Mouse (Mus musculus) kidney, adult 8-10 months (tissue): Measurements from ENCODE around the gene BC035947.
"Not testable (repeated sequence)": the region's sequence is repeated elsewhere in the genome, so short reads cannot be mapped to it uniquely, and the experiment has no call there.

Source experiments
- DNase-seq, 2 experiments: peaks; one replicate each; pipeline ENCODE4 v3.0.0; 2022

Gene BC035947

GRCm38 (mm10) chr1:78511621-78512160 is at the start of gene BC035947:
Gene BC035947 (minus strand): TSS chr1:78512158.
- peak; percentile 25 to 52 for DNase-seq

GRCm38 (mm10) chr1:78554012-78554666 is 42.2 kb upstream of the BC035947 start:
- DNase-seq, result no peak

- no peak for DNase-seq
Observed at GRCm38 (mm10) chr1:78548961-78549360, 37.0 kb upstream of the BC035947 start.

GRCm38 (mm10) chr1:78546258-78546657 is 34.3 kb upstream of the BC035947 start:
- no peak for DNase-seq

- DNase-seq, result not testable (repeated sequence)
Observed at GRCm38 (mm10) chr1:78543631-78544030, 31.7 kb upstream of the BC035947 start.

- DNase-seq, result no peak
Observed at GRCm38 (mm10) chr1:78539166-78539565, 27.2 kb upstream of the BC035947 start.

GRCm38 (mm10) chr1:78538396-78538795 is 26.4 kb upstream of the BC035947 start:
- DNase-seq, result no peak

GRCm38 (mm10) chr1:78537494-78538010 is 25.6 kb upstream of the BC035947 start:
- peak; percentile 12 to 19 for DNase-seq

- DNase-seq, result peak; percentile 63 to 77
Observed at GRCm38 (mm10) chr1:78536310-78537164, 24.6 kb upstream of the BC035947 start.

- no peak for DNase-seq
Observed at GRCm38 (mm10) chr1:78534428-78535150, 22.6 kb upstream of the BC035947 start.

- DNase-seq, result no peak
Observed at GRCm38 (mm10) chr1:78532184-78532800, 20.3 kb upstream of the BC035947 start.

- no peak for DNase-seq
Observed at GRCm38 (mm10) chr1:78530500-78531215, 18.7 kb upstream of the BC035947 start.

GRCm38 (mm10) chr1:78529011-78529410 is 17.1 kb upstream of the BC035947 start:
- no peak for DNase-seq

- no peak for DNase-seq
Observed at GRCm38 (mm10) chr1:78528356-78528755, 16.4 kb upstream of the BC035947 start.

- peak; percentile 50 to 79 for DNase-seq
Observed at GRCm38 (mm10) chr1:78525189-78525886, 13.4 kb upstream of the BC035947 start.

GRCm38 (mm10) chr1:78518907-78519306 is 6.9 kb upstream of the BC035947 start:
- DNase-seq, result no peak

- no peak for DNase-seq
Observed at GRCm38 (mm10) chr1:78512756-78513155, 798 bp upstream of the BC035947 start.

GRCm38 (mm10) chr1:78510862-78511261 is 1.1 kb downstream of the BC035947 start, which contains the start of gene Mogat1:
Gene Mogat1 (plus strand): TSS chr1:78510991.
- peak; percentile 63 to 70 for DNase-seq

GRCm38 (mm10) chr1:78507137-78507536 is 4.8 kb downstream of the BC035947 start:
- DNase-seq, result no peak

- DNase-seq, result peak; percentile 84 to 87
Observed at GRCm38 (mm10) chr1:78502527-78502926, 9.4 kb downstream of the BC035947 start.

GRCm38 (mm10) chr1:78501856-78502255 is 10.1 kb downstream of the BC035947 start:
- DNase-seq, result peak; percentile 43 to 55
